Mouse (Mus musculus) adrenal gland (tissue): ENCODE data around the gene Otud1.

ENCODE experiments used
- intact Hi-C: fragments of 180-260 bp; cut with DNase I; formaldehyde crosslinking; loops from one replicate; pipeline ENCODE4 v1.15.1; 2025

Gene Otud1

DNA sequence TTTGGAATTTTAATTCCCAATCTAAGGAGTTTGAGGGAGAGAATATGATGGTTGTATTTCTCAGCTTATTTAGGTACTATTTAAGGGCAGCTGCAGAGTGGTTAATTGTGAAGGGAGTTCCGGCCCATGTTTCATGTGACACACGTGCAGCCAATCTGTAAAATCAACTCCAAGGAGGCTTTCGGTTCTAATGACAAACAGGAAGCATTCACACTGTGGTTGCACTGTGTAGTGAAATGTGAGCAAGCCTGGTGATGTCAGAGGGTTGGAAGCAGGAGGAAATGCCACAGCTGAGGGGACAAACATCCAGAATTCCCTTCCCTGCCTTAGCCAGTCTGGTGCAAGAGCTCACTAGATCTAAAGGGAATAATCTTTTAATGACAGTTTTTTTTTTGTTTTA, 8.3 kb downstream of the Otud1 start:
- intact Hi-C loops, result no loop called here

- intact Hi-C loops, result no loop called here
Measured at GRCm38 (mm10) chr2:19670851-19671688, 13.5 kb downstream of the Otud1 start.

DNA sequence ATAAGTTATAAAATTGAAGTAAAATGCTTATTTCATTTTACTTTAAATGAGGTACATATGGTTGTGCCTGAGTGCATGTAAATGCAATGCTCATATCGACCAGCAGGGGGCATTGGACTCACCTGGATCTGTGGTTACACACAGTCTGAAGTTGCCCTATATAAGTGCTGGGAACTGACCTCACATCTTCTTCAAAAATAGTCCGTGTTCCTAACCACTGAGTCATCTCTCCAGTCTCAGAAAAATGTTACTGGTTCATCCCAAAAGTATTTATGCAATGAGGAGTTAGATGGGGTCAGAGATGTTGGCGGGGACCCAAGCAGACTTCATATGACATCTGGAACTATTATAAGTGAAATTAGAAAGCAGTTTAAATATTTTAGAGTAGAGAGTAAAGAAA, 25.4 kb downstream of the Otud1 start:
- intact Hi-C loops, result no loop called here

GRCm38 (mm10) chr2:19685489-19686147, 28.1 kb downstream of the Otud1 start:
- intact Hi-C loops, result no loop called here

GRCm38 (mm10) chr2:19690094-19690493, 32.5 kb downstream of the Otud1 start:
- intact Hi-C loops, result no loop called here

- intact Hi-C loops, result no loop called here
Measured at GRCm38 (mm10) chr2:19699573-19700295, 42.2 kb downstream of the Otud1 start.

GRCm38 (mm10) chr2:19701386-19701785, 43.8 kb downstream of the Otud1 start:
- intact Hi-C loops, result no loop called here

DNA sequence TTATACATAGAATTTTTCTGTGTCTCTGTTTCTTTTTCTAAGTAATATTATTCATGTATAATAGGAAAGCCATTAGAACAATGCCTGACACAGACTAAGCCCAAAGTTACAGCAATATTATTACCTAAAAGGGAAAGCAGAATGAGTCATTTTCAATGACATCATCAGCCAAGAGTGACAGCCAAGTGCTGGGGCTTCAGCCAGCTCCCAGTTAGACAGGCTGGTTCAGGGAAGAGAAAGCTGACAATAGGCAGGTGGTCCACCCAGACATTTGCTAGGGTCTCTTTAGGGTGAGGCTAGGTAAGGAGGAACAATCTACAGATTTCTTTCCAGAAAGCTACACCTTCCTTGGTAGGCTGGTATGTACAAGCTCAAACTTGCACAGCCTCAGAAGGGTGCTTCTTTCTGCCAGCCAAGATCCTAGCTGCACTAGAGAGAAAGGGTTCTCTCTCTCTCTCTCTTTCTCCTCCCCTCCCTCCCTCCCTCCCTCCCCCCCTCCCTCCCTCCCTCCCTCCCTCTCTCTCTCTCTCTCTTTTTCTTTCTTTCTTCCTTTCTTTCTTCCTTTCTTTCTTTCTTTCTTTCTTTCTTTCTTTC, 45.6 kb downstream of the Otud1 start:
- intact Hi-C loops, result no loop called here

- intact Hi-C loops, result no loop called here
Measured at GRCm38 (mm10) chr2:19703670-19704069, 46.1 kb downstream of the Otud1 start.

DNA sequence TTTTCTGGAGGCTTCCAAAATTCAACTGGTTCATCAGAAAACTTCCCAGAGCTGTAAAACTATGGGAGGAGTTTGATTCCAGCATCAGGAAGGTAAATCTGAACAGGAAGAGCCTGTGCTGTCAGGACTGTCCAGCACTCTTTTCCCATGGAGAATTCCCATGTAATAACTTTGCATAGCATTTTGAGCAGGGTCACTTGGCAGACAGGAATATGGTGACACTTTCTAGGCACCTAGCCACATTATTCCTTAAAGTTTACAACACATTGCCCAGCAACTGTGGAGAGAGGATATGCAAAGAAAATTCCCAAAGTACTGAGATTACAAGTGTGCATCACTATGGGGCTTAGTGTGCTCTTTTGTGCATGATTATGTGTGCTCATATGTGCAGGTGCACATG, 46.7 kb downstream of the Otud1 start:
- intact Hi-C loops, result no loop called here

DNA sequence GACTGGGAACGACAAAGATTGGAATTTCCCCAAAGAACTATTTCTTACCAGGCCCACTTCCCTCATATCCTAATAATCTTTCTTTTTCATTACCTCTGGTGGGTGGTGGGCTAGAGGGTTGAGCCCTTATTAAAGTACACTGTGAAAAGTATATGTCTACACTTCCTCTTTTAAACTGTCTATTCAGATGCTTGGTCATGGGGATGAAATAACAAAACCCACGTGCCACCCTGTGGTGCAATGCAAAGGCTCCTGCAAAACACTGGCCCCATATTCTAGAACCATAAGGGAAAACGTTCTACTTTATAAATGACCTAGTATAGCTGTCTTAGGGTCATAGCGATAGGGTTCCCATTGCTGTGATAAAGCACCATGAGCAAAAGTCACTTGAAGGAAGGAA, 49.3 kb downstream of the Otud1 start:
- intact Hi-C loops, result no loop called here
